ENCODE assay signal across 9 mouse cellular contexts in genomic region chr1:60404848-60405247, GRCm38 (mm10). TPM values are rescaled to one million over a fixed set of nuclear protein-coding genes. Genes with fewer than 3 reads are reported as not detected.
DNase-seq lines count a peak whose midpoint lies in the region; ATAC-seq lines count a peak whose summit lies in the region.
"Had no signal": no experiment of that assay in that cellular context is flagged by ENCODE, and none has a peak within 500 bp of the region (broad histone marks: within the 10 kb centered on the region; RNA-seq: fewer than 3 reads in every experiment).

No protein-coding gene starts in this region.

- no peaks in the 10 kb centered on the region for H3K9me3 ChIP-seq in hindbrain, embryonic 10.5 days
- no peaks in the 10 kb centered on the region for H3K9me3 ChIP-seq in hindbrain, embryonic 16.5 days (ENCODE audit: control insufficient read depth, low read length)
- H3K9me3 ChIP-seq: midbrain, embryonic 13.5 days had no signal

- no peak for ATAC-seq in hindbrain, embryonic 16.5 days
- ATAC-seq: midbrain, embryonic 13.5 days had no signal

- H3K4me3 ChIP-seq in hindbrain, embryonic 10.5 days, result no peak overlapping the region
- no peak overlapping the region for H3K4me3 ChIP-seq in hindbrain, embryonic 16.5 days (ENCODE audit: low read length)
- H3K4me3 ChIP-seq: midbrain, embryonic 13.5 days had no signal

- no peak overlapping the region for H3K4me2 ChIP-seq in hindbrain, embryonic 16.5 days (ENCODE audit: low read length)
- H3K4me2 ChIP-seq: midbrain, embryonic 13.5 days had no signal

- H3K27ac ChIP-seq in hindbrain, embryonic 10.5 days, result no peak overlapping the region
- no peak overlapping the region for H3K27ac ChIP-seq in hindbrain, embryonic 16.5 days (ENCODE audit: low read depth, low read length)
- H3K27ac ChIP-seq: midbrain, embryonic 13.5 days had no signal

- 92% methylated on average over 1 of the region's 1 CpGs for WGBS in hindbrain, embryonic 10.5 days
- 100% methylated on average over 1 of the region's 1 CpGs for WGBS in hindbrain, embryonic 16.5 days

- intact Hi-C loops in left cerebral cortex, postnatal 10 days (cut with DNase I), result loop anchor here (5.0 kb wide), 2 partner anchors 48 to 63 kb away; partner anchors contain the start of gene Cyp20a1
- intact Hi-C loops in heart, postnatal 25 days (cut with DNase I), result loop anchor here (5.0 to 10.0 kb wide), 3 partner anchors 63 to 557 kb away; partner anchors contain the start of gene Cyp20a1

- H3K4me1 ChIP-seq in hindbrain, embryonic 10.5 days (replicated peaks), result peaks cover 16% of the 10 kb centered on the region
- H3K4me1 ChIP-seq in hindbrain, embryonic 16.5 days (ENCODE audit: control insufficient read depth, insufficient read depth, low read depth, low read length), result peaks cover 2% of the 10 kb centered on the region; the same call in 1 of the 2 replicates

- no peaks in the 10 kb centered on the region for H3K27me3 ChIP-seq in hindbrain, embryonic 10.5 days (ENCODE audit: insufficient read depth, poor library complexity, severe bottlenecking)
- H3K27me3 ChIP-seq in hindbrain, embryonic 16.5 days (replicated peaks; ENCODE audit: control insufficient read depth, insufficient read depth, low read length), result no peaks in the 10 kb centered on the region
- H3K27me3 ChIP-seq: midbrain, embryonic 13.5 days had no signal

- no peaks in the 10 kb centered on the region for H3K36me3 ChIP-seq in hindbrain, embryonic 10.5 days
- H3K36me3 ChIP-seq in hindbrain, embryonic 16.5 days (ENCODE audit: control insufficient read depth, insufficient read depth, low read length), result no peaks in the 10 kb centered on the region
- H3K36me3 ChIP-seq: midbrain, embryonic 13.5 days had no signal

- peak; percentile 6 for DNase-seq in hindbrain, embryonic 10.5 days (ENCODE audit: low spot score)
- DNase-seq in 3134 (ENCODE audit: extremely low read depth, insufficient read length, low spot score), result peak; percentile 30
- peak; percentile 78 for DNase-seq in ES-CJ7 (ENCODE audit: low read depth, low spot score)
- DNase-seq in kidney, postnatal 14 days, result peak; percentile 21
- no peak for DNase-seq in right cerebral cortex, adult 18-20 months
- no peak for DNase-seq in left cerebral cortex, postnatal 10 days (ENCODE audit: extremely low spot score in 1 of 2, low spot score in 2 of 2)
- no peak for DNase-seq in heart, postnatal 25 days (ENCODE audit: low spot score)

- H3K9ac ChIP-seq in hindbrain, embryonic 16.5 days (ENCODE audit: low read depth, low read length), result no peak overlapping the region
- H3K9ac ChIP-seq: midbrain, embryonic 13.5 days had no signal

RNA-seq across cellular contexts. Expression of gene Abi2, which starts 4.6 kb away (rescaled TPM):
- polyA plus RNA-seq in hindbrain, embryonic 10.5 days (2016; fragmentation: Nextera tagmentation; extraction: Ambion mirVana), result 57.1 and 58.2 TPM in 2 replicates
- 64.8 and 85.7 TPM in 2 replicates for polyA plus RNA-seq in hindbrain, embryonic 16.5 days (2015; fragmentation: Nextera tagmentation; extraction: Ambion mirVana)
- total RNA-seq in left cerebral cortex, postnatal 10 days (2021), result 100 to 1,000 TPM; 446 to 493 TPM
- total RNA-seq in heart, postnatal 25 days (2021), result 10 to 100 TPM; 17.6 to 22.2 TPM

Comparison
In these comparisons a context has a peak if more than half of its experiments do, and no peak if none do; other contexts are left out.
1. DNase-seq: peak in hindbrain, embryonic 10.5 days (single experiment), 3134 (single experiment), ES-CJ7 (single experiment) and kidney, postnatal 14 days (single experiment); none in right cerebral cortex, adult 18-20 months (single experiment), left cerebral cortex, postnatal 10 days (0 of 2) and heart, postnatal 25 days (single experiment).
2. RNA of gene Abi2, which starts 4.6 kb away (total RNA-seq): 446 to 493 TPM in left cerebral cortex, postnatal 10 days; 17.6 to 22.2 TPM in heart, postnatal 25 days; every median in the first group is over 10 times any median in the second.